Mouse (Mus musculus): ENCODE results near the gene Sparc.

Gene Sparc

DNA sequence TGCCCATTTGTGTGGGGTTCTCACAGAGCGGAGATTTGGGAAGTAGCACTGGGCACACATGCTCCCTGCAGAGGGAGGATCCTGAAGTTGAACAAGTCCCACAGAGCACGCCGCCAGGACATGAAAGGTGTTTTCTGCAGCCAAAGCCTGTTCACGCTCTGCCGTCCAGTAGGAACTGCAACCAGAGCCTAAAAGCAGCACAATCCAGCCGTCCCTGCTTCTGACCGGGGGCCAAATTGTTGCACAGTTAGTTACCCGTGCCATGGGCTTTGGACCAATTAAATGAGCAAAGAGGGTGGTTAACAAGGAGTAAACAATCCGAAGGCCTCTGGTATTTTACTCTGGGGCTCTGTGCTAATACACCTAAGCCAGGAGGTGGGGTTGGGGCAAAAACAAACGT lies 55.2 kb downstream of the Sparc start:
- DNase-seq (ENCODE audit: low spot score in 2 of 2) = no peak

GRCm38 (mm10) chr11:55365840-55366239 lies 57.1 kb downstream of the Sparc start:
- no peak for DNase-seq (ENCODE audit: low spot score in 2 of 2)

DNA sequence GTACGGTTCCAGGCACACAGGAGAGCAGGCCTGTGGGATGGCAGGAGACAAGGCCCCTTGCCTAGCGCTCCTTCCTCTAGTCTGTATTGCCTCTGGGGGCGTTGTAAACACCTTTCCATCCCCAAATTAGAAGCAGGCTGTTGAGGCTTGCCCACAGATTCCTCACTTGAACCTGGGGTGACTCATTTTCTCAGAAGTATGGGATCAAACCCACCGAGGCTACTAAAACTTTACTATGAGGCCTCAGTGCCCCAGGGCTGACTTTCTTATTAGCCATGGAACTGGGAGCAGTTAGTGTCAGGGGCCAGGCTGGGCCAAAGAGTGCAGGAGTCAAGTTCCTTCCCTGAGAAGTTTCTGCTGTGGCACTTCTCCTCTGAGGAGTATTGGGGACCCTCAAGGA lies 57.7 kb downstream of the Sparc start:
- no peak for DNase-seq (ENCODE audit: low spot score in 2 of 2)

- no peak for DNase-seq (ENCODE audit: low spot score in 2 of 2)
These were observed 58.3 kb downstream of the Sparc start for GRCm38 (mm10) chr11:55364662-55365061.

- no peak for DNase-seq (ENCODE audit: low spot score in 2 of 2)
These were observed 64.7 kb downstream of the Sparc start for GRCm38 (mm10) chr11:55358094-55358783.

DNA sequence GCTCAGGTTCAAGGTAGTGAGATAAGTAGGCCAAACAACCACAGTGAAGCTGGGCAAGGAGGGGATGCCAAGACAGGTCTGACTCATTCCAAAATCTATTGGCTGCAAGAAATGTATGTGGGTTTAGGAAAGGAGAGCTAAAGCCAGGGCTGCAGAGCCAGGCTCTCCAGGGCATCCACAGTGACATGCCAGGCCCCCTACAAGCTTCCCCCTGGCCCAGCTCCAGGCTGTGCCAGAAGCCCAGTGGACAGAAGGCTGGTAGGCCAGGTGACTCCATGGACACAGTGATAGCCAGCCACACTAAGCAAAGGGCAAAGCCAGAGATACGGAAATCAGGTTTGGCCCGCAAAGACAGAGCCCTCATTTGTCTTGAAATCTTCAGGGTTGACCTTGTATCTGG lies 66.1 kb downstream of the Sparc start:
- no peak for DNase-seq (ENCODE audit: low spot score in 2 of 2)

All from spleen, postnatal 4 days (tissue).